Mouse (Mus musculus): ENCODE measurements around the gene Sdk1.
A peak's percentile ranks its signal among the peaks of the same experiment; 100 is the strongest.

Gene Sdk1

GRCm38 (mm10) chr5:141902544-141903250, 661.4 kb downstream of the Sdk1 start:
- no peak for DNase-seq

- no peak for DNase-seq
Observed at GRCm38 (mm10) chr5:141910444-141910843, 669.2 kb downstream of the Sdk1 start.

GRCm38 (mm10) chr5:141910886-141911285, 669.6 kb downstream of the Sdk1 start:
- DNase-seq: no peak

- DNase-seq: no peak
Observed at GRCm38 (mm10) chr5:141912881-141913280, 671.6 kb downstream of the Sdk1 start.

GRCm38 (mm10) chr5:141916954-141917353, 675.7 kb downstream of the Sdk1 start:
- no peak for DNase-seq

GRCm38 (mm10) chr5:141939000-141939399, 697.7 kb downstream of the Sdk1 start:
- DNase-seq: no peak

GRCm38 (mm10) chr5:141940636-141941035, 699.3 kb downstream of the Sdk1 start:
- no peak for DNase-seq

- DNase-seq: no peak
Observed at GRCm38 (mm10) chr5:141950791-141951190, 709.5 kb downstream of the Sdk1 start.

GRCm38 (mm10) chr5:141952270-141952669, 711.0 kb downstream of the Sdk1 start:
- DNase-seq: no peak

- DNase-seq: no peak
Observed at GRCm38 (mm10) chr5:141952708-141953490, 711.6 kb downstream of the Sdk1 start.

- DNase-seq: no peak
Observed at GRCm38 (mm10) chr5:141971071-141971470, 729.8 kb downstream of the Sdk1 start.

- no peak for DNase-seq
Observed at GRCm38 (mm10) chr5:141979511-141979910, 738.2 kb downstream of the Sdk1 start.

- no peak for DNase-seq
Observed at GRCm38 (mm10) chr5:141980746-141981145, 739.5 kb downstream of the Sdk1 start.

- DNase-seq: no peak
Observed at GRCm38 (mm10) chr5:141984322-141984721, 743.0 kb downstream of the Sdk1 start.

- peak; percentile 40 to 51 for DNase-seq
Observed at GRCm38 (mm10) chr5:141985003-141985402, 743.7 kb downstream of the Sdk1 start.

- no peak for DNase-seq
Observed at GRCm38 (mm10) chr5:141985551-141985950, 744.3 kb downstream of the Sdk1 start.

- DNase-seq: no peak
Observed at GRCm38 (mm10) chr5:141987287-141987799, 746.1 kb downstream of the Sdk1 start.

GRCm38 (mm10) chr5:141988685-141989084, 747.4 kb downstream of the Sdk1 start:
- no peak for DNase-seq

- DNase-seq: no peak
Observed at GRCm38 (mm10) chr5:141994192-141994591, 752.9 kb downstream of the Sdk1 start.

- no peak for DNase-seq
Observed at GRCm38 (mm10) chr5:142000247-142000646, 759.0 kb downstream of the Sdk1 start.

GRCm38 (mm10) chr5:142001131-142001530, 759.8 kb downstream of the Sdk1 start:
- no peak for DNase-seq

GRCm38 (mm10) chr5:142001973-142002372, 760.7 kb downstream of the Sdk1 start:
- no peak for DNase-seq

GRCm38 (mm10) chr5:142010189-142010588, 768.9 kb downstream of the Sdk1 start:
- no peak for DNase-seq

GRCm38 (mm10) chr5:142017001-142017400, 775.7 kb downstream of the Sdk1 start:
- no peak for DNase-seq

Measured in thymus, adult 18-20 months (tissue).